Mouse (Mus musculus): ENCODE measurements around the gene Larp6. TPM values are rescaled to one million over a fixed set of nuclear protein-coding genes. Genes with fewer than 3 reads are reported as not detected.
A peak's percentile ranks its signal among the peaks of the same experiment; 100 is the strongest.

Gene Larp6
- total RNA-seq, 2 experiments from 2014 or later, result 2.2 to 2.9 TPM

DNA sequence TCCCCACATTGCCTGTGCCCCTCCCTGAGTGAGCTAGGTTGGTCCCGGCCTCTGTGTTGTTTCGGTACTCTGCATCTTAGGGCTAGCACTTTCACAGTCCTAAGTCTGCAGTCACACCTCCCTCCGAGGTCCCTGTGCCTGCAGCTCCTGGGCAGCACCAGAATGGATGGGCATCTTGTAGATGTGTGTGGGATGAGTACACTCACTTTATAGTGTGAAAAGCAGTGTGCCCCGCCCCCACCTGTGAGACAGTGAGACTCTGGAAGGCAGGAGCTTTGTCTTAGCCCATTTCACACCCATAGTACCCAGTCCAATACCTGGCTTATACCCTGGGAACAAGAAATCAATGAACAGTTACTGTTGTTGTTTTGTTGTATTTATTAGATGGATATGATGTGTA lies 2.5 kb downstream of the Larp6 start:
- DNase-seq, result no peak

DNA sequence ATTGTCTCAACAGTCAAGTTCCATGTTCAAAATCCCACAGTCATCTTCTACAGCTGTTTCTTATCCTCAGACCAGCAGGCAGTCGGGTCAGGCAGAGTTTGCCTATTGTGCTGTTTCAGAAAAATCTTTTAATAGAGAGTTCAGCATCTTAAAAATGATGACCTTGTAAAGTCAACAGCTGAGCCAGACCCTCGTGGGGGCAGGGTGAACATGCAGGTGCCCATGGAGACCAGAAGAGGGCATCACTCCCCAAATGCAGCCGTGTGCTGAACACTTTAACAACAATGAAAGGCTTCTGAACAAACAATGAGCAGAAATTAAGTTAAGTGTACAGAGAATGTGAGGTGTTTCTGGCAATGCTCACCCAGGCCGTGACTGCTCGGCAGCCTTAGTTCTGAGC lies 3.0 kb downstream of the Larp6 start:
- DNase-seq, result no peak

DNA sequence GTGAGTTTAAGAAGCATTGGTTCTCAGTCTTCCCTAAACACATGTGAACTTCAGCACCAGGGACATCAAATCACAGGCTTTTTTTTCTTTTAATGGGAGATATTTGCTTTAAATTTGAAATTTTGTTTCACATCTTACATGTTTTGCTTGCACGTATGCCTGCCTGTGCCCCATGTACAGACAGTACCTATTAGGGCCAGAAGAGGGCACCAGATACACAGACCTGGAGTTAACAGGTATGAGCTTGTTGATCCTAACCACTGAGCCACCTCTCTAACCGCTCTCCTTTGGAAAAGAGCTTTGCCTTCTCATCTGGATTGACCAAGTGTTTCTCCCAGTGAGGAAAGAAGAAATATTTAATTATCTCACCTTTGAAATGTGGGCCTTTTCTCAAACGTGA lies 5.5 kb downstream of the Larp6 start:
- peak; percentile 37 for DNase-seq

DNA sequence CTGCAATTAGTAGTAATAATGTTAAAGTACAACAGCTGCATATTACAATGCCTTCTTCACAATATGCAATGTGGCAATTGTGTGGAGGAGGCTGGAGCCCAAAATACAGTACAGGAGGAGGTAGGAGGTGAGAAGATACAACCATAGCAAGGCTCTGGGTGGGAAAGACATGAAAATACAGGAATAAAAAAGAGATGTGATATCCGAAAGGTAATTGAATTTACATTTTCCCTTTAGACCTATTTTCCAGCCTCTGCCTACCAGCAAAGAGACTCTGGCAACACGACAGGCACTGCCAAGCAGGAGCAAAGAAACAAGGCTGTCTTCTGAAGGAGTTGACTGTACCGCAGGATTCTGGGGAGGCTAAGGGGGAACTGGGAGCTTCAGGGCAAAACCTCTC lies 6.9 kb downstream of the Larp6 start:
- no peak for DNase-seq

DNA sequence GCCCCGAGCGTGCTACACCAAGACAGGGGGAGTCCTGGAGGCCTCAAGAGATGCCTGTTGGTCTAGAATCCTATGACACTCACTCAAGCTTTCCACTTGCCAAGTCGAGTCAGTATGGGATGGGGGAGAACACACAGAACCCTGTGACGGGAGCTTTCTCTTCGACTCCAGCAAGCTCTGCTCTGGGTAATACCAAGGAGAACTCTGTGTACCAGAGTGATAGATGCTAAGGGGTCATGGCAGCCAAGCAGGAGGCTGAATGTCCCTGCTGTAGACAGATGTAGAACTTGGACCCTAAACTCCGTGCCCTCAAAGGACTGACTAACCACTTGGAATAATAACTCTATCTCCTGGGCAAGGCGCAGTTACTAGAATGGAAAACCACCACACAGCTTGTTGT lies 12.2 kb downstream of the Larp6 start:
- no peak for DNase-seq

DNA sequence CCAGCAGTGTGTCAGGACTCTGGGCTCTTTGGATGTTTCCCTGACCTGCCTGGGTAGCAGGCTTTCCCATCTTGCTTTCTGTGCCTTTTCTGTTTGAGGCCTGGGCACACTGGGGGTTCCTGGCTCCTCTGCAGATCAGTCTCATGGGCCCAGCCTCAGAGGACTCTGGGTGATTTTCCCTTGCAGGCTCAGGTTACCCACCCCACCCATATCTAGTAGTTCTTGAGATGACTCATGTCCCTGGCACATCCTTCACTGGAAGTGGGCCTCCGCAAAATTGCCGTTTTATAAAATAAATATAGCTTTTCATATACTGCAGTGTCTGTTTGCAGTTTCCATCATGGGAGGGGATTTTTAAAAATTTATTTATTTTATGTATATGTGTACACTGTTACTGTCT lies 21.5 kb downstream of the Larp6 start:
- DNase-seq, result no peak

DNA sequence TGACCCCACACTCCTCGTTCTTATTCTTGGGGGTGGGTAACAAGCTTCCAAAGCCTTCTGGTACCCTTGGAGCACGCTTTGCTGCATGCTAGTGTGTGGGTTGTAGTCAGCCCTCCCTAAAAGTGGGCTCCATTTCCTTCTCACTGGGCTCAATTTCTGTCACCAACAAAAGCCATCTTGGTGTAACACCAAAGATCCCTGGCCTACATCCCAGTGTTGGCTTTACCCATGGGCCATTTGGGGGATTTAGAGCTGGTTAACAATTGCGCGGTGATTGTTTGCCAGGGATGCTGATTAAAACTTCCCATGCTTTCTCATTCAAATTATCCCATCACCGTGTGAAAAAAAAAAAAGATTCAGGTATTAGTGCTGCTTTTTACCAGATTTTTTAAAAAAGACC lies 26.3 kb downstream of the Larp6 start:
- no peak for DNase-seq

DNA sequence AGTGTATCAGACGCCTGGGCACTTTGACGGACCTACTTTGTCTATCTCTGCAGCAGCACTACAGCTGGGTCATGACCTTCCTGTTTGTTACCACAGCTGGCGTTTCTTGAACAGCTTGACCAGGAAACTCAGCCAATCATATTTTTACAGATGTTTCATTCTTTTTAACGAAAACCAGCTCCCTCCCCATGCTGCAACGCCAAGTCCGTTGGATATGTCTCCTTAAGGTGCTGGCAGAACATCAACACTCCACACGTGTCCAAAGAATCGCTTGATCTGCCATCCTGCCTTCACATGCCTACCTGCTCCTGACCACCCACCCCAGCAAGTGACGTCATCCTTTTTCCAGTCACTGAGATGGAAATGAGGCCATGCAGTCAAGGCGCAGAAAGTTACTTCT lies 28.6 kb downstream of the Larp6 start:
- no peak for DNase-seq

DNA sequence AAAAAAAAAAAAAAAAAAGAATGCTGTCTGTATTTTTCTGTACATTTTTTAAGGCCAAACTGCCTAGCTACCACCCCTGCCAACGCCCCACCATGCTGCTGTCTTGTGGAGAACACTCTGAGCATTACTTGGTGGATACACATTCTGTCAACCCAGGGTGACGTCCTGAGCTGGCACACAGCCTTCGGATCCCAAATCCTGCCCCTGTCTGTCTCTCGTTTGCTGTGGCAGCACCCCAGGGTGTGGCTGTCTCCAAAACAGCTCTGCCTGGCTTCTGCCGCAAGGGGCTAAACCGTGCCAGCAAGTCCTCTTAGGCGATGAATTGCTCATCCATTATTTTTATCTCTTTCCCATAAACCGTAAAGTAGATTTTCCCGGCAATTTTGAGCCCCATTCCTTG lies 29.7 kb downstream of the Larp6 start:
- DNase-seq, result peak; percentile 40

DNA sequence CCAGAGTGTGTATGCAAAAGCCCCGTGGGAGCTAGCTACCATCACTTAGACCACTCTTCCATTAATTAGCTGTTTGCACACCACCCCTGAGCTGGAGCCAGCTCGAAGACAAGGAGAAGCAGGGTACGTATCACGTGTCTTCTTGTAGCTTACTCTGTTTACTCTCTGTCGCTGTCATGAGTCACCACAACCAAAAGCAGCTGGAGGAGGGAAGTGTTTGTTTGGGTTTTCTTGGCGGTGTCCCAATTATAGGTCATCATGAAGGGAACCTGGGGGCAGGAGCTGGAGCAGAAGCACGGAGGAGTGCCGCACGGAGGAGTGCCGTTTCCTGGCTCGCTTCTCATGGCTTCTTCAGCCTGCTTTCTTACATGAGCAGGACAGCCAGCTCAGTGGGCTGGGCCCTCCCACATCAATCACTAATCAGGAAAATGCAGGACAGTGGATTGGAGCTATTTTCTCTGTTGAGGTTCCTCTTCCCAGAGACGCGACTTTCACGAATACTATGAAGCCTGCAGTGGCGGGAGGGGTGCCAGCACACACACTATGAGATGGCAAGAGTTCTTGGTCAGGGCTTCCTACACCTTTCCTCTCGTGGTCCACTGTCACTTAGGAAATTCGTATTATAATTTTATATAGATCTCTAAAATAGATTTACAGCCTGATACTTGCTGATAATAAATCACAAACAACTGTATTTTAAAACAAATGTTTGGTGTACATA lies 30.6 kb downstream of the Larp6 start:
- no peak for DNase-seq

DNA sequence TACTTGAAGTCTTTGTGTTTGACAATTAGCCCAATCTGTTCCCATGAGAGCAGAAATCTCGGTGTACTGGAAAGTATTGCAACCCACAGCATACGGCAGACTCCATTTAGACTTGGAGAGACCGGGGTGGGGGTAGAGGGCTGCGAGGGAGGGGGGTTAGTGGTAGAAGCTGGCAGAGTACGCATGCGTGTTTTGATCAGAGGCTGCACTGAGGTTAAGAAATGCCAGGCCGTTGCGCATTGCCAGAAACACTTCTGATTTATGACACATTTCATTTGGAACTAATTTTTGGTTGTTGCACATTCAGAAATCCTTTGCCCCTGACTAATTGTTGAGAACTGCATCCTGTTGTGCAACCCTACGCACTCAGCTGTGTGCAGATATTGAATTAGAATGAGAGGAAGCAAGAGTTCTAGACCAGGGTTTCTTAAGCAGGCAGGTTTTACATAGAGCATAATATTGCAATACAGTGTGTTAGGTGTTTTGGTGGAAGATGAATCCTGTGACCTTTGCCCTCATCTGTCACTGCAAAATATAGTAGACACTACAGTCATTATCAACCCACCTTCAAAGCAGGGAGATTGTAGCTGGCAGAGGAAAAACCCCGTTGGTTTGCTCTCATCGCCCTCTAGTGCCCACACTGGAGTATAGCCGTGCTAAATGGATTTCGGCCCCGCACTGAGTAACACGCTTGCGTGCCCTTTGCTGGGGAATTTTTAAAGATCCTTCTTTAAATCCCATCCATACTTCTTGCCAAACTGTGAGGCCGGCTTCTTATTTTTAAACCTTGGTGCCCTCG lies 31.6 kb downstream of the Larp6 start:
- DNase-seq, result peak; percentile 43

DNA sequence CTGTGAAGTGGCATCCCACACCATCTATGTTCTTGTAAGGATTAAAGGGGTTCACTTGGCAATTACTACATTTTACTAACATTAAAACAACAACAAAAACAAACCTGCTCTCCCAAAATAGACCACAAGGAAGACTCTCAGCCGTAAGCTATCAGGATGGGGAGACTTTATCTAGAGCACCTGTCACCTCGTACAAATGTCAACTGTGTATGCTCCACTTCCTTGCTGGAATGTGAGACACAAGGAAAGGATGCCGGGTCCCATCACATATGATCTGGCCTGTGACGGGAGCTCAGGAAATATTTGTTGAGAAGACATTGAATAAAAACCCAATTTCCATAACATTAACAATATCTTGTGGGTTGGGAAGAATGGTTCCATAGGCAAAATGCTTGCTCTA lies 32.2 kb downstream of the Larp6 start:
- DNase-seq, result no peak

DNA sequence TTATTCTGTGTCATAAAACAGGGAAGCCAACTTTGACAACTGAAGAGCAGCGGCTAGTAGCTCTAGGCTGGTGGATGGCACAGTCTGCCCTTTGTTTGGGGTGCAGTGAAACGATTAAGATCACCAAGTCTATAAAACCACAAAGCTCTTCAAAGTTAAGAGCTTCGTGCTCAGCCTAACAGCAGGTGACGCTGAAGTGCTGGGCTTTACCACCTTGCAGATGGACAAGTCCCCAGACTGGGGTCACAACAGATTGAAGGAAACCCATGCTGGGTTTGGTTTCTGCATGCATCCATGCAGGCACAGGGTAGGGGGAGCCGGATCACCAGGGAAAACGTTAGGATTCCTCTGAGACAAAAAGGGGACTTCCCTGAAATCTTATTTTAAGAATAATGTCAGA lies 33.8 kb downstream of the Larp6 start:
- DNase-seq, result no peak

DNA sequence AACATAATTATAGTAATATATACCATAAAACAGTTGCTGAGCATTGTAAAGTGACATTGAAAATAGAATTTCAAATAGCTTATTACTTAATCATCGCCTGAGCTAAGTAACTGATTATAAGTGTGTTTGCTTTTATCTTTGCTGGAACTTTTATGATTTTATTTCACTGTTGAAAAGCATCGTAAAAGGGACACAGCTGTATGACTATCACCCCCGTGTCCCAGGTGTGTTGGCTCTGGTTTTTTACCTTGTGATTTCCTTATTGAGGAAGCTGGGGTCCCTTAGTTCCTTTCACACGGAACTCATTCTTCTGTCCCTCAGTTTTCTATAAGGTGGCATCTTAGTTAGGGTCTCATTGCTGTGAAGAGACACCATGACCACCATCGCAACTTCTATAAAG lies 34.9 kb downstream of the Larp6 start:
- DNase-seq, result no peak

DNA sequence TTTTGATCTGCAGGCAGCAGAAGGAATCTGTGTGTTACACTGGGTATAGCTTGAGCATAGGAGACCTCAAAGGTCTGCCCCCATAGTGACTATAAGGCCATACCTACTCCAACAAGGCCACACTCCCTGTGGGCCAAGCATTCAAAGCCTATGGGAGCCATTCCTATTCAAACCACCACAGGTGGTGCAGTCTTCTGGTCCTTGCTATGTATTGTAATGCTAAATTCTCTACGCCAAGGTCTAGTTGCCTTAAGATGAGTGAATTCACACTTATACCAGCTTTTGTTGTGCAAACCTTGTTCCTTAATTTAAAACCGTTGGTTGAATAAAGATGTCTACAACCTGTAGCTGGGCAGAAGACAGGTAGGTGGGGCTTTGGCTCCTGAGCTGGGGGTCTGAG lies 35.4 kb downstream of the Larp6 start:
- DNase-seq, result no peak

DNA sequence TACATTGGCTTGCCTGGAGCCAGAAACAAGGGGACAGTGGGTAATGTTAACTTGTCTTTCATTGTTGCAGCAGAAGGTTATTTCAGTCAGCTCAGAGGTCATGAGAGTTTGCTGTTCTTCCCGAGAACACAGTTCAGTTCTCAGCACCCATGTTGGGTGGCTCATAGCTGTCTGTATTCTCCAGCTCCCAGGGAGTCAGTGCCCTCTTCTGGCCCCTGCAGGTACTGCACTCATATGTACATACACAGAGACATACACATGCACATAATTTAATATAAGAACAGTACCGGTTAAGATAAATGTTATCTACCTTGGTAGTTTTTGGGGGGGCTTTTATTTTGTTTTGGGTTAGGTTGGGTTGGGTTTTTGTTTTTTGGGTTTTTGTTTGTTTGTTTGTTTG lies 36.3 kb downstream of the Larp6 start:
- no peak for DNase-seq

DNA sequence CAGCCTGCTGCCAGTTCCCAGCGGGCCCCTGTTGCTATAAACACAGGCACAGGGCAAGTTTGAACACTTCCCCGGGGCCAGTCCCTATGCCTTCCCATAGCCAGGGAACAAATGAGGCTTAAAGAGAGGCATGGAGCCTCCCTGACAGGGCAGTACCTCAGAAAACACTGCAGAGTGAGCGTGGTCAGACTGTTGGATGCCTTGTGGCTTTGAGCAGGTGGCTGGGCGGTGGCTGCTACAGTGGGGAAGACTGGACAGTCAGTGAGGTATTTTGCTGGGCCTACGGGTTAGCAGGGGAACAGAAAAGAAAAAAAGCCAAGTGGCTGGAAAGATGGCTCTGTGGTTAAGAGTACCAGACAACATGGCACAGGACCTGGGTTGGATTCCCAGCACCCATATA lies 38.3 kb downstream of the Larp6 start:
- DNase-seq, result no peak

DNA sequence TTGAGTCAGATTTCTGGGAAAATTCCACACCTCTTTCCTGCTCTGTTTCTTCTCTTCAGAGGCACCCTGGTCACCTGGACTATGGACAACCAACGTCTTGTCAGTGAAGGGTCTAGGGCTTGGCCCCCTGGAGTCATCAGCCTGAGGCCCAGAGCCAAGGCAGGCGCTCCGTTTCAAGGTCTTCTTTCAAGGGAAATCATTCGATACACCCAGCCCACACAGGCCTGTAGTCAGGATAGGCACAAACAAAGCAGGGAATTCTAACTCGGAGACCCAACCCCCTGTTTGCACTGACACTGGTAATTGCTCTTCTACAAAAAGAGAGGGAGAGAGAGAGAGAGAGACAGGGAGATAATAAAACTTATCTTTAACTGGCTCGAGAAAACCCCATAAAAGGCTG lies 39.2 kb downstream of the Larp6 start:
- DNase-seq, result no peak

DNA sequence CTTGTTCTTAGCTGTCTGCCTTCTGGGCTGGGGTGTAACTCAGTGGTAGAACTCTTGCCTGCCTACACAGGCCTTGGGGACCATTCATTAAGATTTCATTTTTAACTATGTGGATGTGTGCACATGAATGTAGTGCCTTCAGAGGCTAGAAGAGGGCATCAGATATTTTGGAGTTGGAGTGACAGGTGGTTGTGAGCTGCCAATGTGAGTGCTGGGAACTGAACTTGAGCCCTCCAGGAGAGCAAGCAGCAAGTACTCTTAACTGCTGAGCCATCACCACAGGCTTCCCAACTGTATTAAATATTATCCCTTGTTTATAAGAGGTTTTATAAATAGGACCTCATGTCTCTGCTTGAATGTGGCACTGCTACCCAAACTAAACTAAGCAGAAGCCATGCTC lies 39.8 kb downstream of the Larp6 start:
- DNase-seq, result no peak

DNA sequence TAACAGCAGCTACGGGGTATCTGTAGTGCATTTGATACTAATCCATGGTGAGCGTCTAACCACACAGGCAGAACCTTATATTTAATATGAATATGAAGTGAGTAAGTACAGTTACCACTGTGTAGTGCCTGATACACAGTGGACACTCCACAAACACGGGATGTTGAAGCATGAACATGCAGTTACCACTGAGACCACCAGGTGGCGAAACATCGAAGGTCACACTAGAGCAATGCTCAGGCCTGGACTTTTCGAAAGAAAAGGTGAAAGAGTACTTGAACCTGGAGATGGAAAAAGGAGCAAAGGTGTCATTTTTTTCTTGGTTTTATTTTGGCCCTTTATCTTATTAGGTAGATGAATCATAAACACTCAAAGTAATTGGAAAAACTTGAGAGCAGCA lies 43.5 kb downstream of the Larp6 start:
- peak; percentile 80 for DNase-seq

DNA sequence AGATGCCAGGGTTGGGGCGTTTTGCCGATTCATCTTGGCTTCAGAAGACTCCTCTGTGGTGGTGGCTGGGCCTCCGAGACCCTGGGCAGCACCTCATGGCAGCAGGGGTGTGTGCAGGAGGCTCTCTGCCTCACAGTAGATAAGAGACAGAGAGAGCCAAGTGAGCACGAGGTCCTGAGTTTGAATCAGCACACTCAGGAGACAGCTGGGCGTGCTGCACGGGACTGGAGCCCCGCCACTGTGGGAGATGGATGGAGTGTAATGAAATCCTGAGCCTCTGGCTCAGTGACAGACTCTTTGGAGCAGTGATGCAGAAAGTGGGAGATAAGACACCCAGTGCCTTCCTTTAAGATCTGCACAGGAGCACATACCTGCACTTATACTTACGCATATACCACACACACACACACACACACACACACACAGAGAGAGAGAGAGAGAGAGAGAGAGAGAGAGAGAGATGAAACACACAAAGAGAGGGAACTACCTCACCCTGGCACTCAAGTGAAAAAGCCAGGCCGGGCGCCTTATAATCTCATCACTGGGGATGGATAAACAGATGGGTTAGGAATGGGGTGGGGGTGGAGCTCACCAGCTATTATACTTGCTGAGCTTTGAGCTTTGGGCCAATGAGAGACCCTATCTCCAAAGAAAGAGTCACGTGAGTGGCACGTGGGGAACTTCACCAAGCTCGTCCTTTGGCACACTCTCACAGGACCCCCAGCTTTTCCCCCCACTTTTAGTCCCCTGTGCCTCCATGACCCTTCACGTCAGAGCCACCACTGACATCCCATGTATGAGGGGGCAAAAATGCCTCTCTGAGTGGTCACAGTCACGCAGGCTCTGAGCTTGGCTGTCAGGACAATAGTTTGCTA lies 44.3 kb downstream of the Larp6 start:
- no peak for DNase-seq

DNA sequence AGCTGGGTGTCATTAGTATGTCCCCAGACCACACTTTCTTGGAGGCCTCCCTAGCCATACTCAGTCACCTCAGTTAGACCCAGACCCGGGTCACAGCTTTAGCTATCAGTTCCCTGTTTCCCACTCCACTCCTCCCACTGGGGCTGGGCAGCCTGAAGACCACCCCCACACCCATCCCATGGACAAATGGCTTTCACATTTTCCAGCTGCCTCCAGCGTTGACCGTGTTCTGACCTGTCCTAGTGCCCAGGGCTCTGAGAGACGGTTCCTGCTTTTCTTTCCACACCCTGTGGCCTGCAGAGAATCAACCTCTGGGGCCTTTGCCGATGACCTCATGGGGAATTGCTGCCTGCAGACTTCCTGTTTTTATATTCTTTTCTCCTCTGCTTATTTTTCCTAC lies 45.0 kb downstream of the Larp6 start:
- DNase-seq, result no peak

DNA sequence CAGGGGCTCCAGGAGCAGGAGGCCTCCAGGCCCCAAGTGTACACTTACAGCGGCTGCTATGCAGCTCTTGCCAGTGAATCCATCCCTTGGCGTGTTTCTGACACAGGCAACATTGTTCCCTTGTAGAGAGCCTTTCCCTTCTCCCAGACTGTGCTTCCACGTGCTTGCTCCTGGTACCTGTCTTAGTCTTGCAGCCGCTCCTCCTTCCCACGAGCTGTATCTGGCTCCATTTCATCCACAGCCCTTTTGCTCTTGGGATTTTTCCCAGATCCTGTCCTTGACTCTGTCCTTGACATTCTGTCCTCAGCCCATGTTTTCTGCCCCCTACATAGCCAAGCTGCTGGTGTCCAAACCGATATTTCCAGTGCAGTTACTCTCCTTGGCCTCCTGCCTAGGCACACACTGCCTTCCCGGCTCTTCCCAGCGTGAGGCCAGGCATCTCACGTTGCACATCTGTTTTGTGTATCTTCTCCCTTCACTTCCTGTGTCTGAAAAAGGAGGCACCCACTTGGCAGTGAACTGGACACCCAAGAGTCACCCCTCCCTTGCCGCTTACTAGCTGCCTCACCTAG lies 46.7 kb downstream of the Larp6 start:
- peak; percentile 57 for DNase-seq

Measured in gastrocnemius, postnatal 10 days (tissue).